Mouse (Mus musculus) G1E (cell line): ENCODE data around the gene Prdm16. TPM values are rescaled to one million over a fixed set of nuclear protein-coding genes. Genes with fewer than 3 reads are reported as not detected.

Source experiments
- ATAC-seq: 2 replicates; pipeline ENCODE4 v1.8.0; 2016; ENCODE audit warnings: mild to moderate bottlenecking; ENCODE audit not compliant: insufficient number of reproducible peaks, poor library complexity, low FRiP score, severe bottlenecking; ENCODE audit errors: extremely low read depth
- DNase-seq: peaks from one replicate; pipeline ENCODE4 v3.0.0; 2012; ENCODE audit warnings: low spot score
- H3K27me3 ChIP-seq: 2 replicates; pipeline ENCODE4 v1.6.1; 2012; ENCODE audit warnings: mild to moderate bottlenecking, low read length, inconsistent platforms; ENCODE audit not compliant: insufficient read depth
- H3K36me3 ChIP-seq: replicated peaks from 2 replicates; pipeline ENCODE3; 2012; ENCODE audit warnings: mild to moderate bottlenecking, inconsistent platforms
- H3K4me1 ChIP-seq: 2 replicates; pipeline ENCODE4 v1.6.1; 2012; ENCODE audit warnings: low read depth, low read length, inconsistent platforms, mixed read lengths; ENCODE audit not compliant: insufficient read depth
- H3K4me3 ChIP-seq: 2 replicates; pipeline ENCODE4 v1.5.1; 2012; ENCODE audit warnings: low read depth, mild to moderate bottlenecking, inconsistent platforms, low read length, moderate library complexity, mixed read lengths
- H3K9me3 ChIP-seq: replicated peaks from 2 replicates; pipeline ENCODE4 v1.6.1; 2012; ENCODE audit warnings: inconsistent platforms
- CTCF ChIP-seq: IDR thresholded peaks from 2 replicates; pipeline ENCODE4 v1.5.1; 2012; ENCODE audit warnings: low read depth, low read length, inconsistent platforms, mixed read lengths
- GATA1 ChIP-seq: IDR thresholded peaks from 2 replicates; pipeline ENCODE4 v1.6.1; 2012; ENCODE audit warnings: borderline replicate concordance, low read length, inconsistent platforms, mixed read lengths
- GATA2 ChIP-seq: IDR thresholded peaks from 2 replicates; pipeline ENCODE4 v1.6.1; 2012; ENCODE audit warnings: low read depth, low read length, inconsistent platforms, borderline replicate concordance
- POLR2AphosphoS5 ChIP-seq: IDR thresholded peaks from 2 replicates; pipeline ENCODE4 v1.6.1; 2012; ENCODE audit warnings: low read depth, low read length, inconsistent platforms; ENCODE audit not compliant: insufficient replicate concordance
- TAL1 ChIP-seq: conservative IDR thresholded peaks from 2 replicates; pipeline ENCODE4 v1.6.1; 2012; ENCODE audit warnings: low read depth, low read length, inconsistent platforms, mixed read lengths
- polyA plus RNA-seq: library from polyadenylated mRNA; stranded (reverse); fragments of >175 nt; gene quantifications from 2 replicates; pipeline ENCODE4 v1.2.3, GENCODE M21; 2012
- total RNA-seq, 2 experiments: library from RNA; stranded (forward) in 1 of 2; stranded (reverse) in 1 of 2; fragments of 200-1000 nt in 1 of 2; fragments of >200 nt in 1 of 2; fragmentation: Nextera tagmentation in 1 of 2; gene quantifications; 2 replicates each; pipeline ENCODE4 v1.2.3; 2014 to 2017

The Prdm16 gene
- total and polyA plus RNA-seq, 3 experiments, result under 0.01 TPM; not detected in 2

DNA sequence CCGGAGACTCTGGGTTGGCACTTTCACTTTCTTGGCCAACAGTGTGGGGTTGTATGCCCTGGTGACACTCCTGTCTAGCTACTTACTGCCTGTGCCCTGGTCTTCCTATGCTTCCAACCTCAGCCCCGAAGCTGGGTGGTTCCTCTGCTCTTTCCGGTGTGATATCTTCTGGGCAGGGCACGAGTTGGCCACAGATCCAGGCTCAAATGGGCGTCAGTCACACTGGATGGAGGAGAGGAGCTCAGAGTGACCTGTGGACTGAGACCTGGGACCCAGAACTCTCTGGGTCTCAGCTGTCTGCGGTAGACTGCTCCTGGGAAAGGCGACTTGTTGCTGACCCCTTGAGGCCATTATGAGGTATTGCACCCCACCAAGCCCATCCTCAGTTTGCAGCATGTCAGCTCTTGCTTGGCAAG, 335.2 kb downstream of the Prdm16 start, which contains the start of gene Arhgef16:
Gene Arhgef16, minus strand, starts transcription at position 211 of the 416 bp plus-strand sequence.
- peaks cover 67% of the 10 kb centered on the region for H3K9me3 ChIP-seq
- TF ChIP-seq GATA2, result no peak
- no peak for DNase-seq
- ATAC-seq, result peak; percentile 15; the same call in 1 of the 2 replicates
- H3K4me3 ChIP-seq, result no peak within 1 kb of the TSS
- no peaks in the 10 kb centered on the region for H3K4me1 ChIP-seq
- no peaks in the 10 kb centered on the region for H3K36me3 ChIP-seq
- H3K27me3 ChIP-seq, result no peaks in the 10 kb centered on the region

DNA sequence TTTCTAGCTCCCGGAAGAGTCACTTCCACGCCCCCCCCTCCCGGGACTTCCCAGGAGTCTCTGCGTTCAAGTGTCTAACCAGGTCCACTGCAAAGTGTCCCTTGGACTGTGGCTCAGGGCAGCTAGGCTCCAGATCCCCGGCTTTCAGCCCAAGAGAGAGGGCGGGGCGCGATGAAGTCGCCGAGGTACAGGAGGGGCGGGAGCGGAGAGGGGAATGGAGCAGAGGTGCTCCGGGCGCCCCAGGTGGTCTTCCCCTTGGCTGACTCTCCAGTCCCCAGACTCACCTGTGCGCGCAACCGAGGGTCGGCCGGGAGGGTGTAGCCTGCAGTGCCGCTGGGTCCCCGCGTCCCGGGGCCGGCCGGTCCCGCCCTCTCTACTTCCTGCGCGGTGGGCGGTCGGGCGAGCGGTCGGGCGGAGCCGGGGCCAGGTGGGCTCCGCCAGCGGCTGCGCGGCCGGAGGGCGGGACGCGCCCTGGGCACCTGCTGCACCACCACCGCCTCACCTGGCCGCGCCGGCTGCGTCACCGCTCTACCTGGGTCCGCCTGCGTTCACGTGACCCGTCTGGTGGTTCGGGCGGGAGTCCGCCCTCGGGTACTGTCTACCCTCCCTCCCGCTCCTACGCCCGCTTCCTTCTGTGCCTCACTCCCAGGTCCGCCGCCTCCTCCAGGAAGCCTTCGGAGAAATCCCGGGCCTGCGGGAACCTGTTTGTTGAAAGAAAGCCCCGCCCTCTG, 337.0 kb downstream of the Prdm16 start:
- TF ChIP-seq CTCF (no peak), GATA2 (no peak), GATA1 (no peak), TAL1 (no peak), POLR2AphosphoS5 (no peak)
- Histone ChIP-seq H3K36me3 (no peaks in the 10 kb centered on the region), H3K4me1 (no peaks in the 10 kb centered on the region), H3K4me3 (peak overlapping the region; percentile 38; the same call in 1 of the 2 replicates), H3K27me3 (no peaks in the 10 kb centered on the region), H3K9me3 (peaks cover 76% of the 10 kb centered on the region)
- no peak for DNase-seq
- ATAC-seq, result no peak

GRCm38 (mm10) chr4:154297761-154298160, 338.9 kb downstream of the Prdm16 start:
- no peak for TF ChIP-seq POLR2AphosphoS5
- Histone ChIP-seq H3K4me3 (no peak overlapping the region), H3K4me1 (no peaks in the 10 kb centered on the region), H3K9me3 (peaks cover 86% of the 10 kb centered on the region), H3K36me3 (no peaks in the 10 kb centered on the region), H3K27me3 (no peaks in the 10 kb centered on the region)
- no peak for DNase-seq
- ATAC-seq, result no peak

DNA sequence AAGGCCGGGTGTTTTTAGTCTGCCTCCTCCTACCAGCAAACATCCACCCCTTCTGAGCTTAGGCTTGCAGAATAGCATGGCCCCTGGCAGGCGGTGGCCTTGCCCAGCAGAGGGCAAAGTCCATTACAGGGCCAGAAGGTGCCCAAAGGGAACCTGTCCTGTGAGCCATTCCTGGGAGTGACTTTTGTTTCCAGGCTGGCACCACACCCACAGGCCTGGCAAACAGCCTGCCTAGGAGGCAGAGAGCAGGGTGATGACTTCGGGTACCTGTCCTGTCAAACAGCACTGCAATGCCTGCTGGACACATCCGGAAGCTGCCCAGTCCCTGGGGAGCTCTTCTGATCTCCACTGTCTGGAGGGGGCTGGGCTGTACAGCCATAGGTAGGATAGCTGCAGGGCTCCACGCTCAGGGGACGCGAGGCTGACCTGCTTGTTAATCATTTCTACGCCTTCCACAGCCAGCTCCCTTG, 342.4 kb downstream of the Prdm16 start:
- TF ChIP-seq TAL1, result no peak
- TF ChIP-seq POLR2AphosphoS5, result no peak
- no peak for TF ChIP-seq GATA1
- TF ChIP-seq CTCF, result no peak
- TF ChIP-seq GATA2, result no peak
- Histone ChIP-seq H3K9me3 (peaks cover 89% of the 10 kb centered on the region), H3K4me1 (no peaks in the 10 kb centered on the region), H3K27me3 (no peaks in the 10 kb centered on the region), H3K4me3 (no peak overlapping the region), H3K36me3 (no peaks in the 10 kb centered on the region)
- DNase-seq (no peak), ATAC-seq (no peak)

- Histone ChIP-seq H3K4me1 (no peaks in the 10 kb centered on the region), H3K27me3 (no peaks in the 10 kb centered on the region), H3K36me3 (no peaks in the 10 kb centered on the region), H3K4me3 (no peak overlapping the region), H3K9me3 (peaks cover 89% of the 10 kb centered on the region)
- ATAC-seq (no peak), DNase-seq (no peak)
- no peak for TF ChIP-seq GATA1
- TF ChIP-seq GATA2, result no peak
- no peak for TF ChIP-seq POLR2AphosphoS5
- no peak for TF ChIP-seq CTCF
- TF ChIP-seq TAL1, result no peak
These were observed 342.9 kb downstream of the Prdm16 start for GRCm38 (mm10) chr4:154293735-154294201.

GRCm38 (mm10) chr4:154283671-154284070, 353.0 kb downstream of the Prdm16 start:
- H3K9me3 ChIP-seq, result peaks cover 100% of the 10 kb centered on the region
- no peaks in the 10 kb centered on the region for H3K4me1 ChIP-seq
- no peak for DNase-seq
- no peaks in the 10 kb centered on the region for H3K36me3 ChIP-seq
- H3K4me3 ChIP-seq, result no peak overlapping the region
- no peaks in the 10 kb centered on the region for H3K27me3 ChIP-seq
- ATAC-seq, result no peak
- TF ChIP-seq CTCF, result no peak
- TF ChIP-seq GATA2, result no peak

DNA sequence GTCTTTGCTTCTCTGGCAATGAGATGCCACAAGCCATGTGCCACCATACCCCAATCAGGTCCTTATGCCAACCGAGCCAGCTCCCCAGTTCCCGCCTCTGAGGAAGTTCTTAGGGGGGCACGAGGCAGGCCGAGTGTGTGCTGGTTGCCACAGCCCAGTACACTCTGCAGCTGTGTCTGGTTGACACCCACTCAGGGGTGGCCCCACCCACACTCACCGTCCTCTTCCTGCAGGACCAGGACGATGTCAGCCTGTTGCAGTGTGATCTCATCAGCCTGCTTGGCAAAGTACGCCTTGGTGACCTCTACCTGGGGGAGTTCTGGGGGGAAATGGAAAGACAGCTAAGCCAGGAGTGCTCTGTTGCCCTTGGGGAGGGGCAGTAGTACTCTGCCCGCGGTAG, 357.2 kb downstream of the Prdm16 start:
- no peaks in the 10 kb centered on the region for H3K27me3 ChIP-seq
- no peaks in the 10 kb centered on the region for H3K4me1 ChIP-seq
- 0 out of 2 replicates have a peak overlapping the region, but pooled peaks have one; percentile 2 for H3K4me3 ChIP-seq
- H3K36me3 ChIP-seq, result no peaks in the 10 kb centered on the region
- no peak for DNase-seq
- TF ChIP-seq GATA2 (no peak), CTCF (no peak), GATA1 (no peak), POLR2AphosphoS5 (no peak), TAL1 (no peak)
- ATAC-seq, result no peak
- H3K9me3 ChIP-seq, result peaks cover 98% of the 10 kb centered on the region
